Mouse (Mus musculus) MEL-GATA-1-ER (cell line): Measurements from ENCODE around the gene Gm45808.

Experiments
- DNase-seq: peaks from one replicate; pipeline ENCODE4 v3.0.0-alpha.2; 2012; ENCODE audit warnings: low read depth; ENCODE audit errors: extremely low read depth

The Gm45808 gene

DNA sequence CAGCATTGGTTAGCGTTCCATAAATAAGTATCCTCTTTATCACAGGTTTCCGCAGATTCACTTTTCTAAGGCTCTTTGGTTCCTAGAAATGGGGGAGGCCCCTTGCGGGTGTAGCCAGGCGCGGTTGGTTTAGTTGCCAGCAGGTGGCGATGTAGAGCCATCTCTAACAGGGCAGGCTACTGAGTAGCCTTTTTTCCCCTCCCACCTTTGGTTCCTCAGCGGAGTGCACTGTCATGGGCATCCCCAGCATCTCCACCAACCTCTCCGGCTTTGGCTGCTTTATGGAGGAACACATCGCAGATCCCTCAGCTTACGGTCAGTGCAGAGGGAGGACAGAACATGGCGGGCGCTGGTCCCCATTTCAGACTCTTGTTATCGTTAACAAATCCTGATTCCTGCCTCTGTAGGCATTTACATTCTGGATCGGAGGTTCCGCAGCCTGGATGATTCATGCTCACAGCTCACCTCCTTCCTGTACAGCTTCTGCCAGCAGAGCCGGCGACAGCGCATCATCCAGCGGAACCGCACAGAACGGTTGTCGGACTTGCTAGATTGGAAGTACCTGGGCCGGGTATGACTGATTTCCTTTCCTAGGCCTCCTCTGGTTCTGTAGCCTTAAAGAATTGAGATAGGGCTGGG is 35.1 kb downstream of the Gm45808 start:
- DNase-seq: peak; percentile 60

DNA sequence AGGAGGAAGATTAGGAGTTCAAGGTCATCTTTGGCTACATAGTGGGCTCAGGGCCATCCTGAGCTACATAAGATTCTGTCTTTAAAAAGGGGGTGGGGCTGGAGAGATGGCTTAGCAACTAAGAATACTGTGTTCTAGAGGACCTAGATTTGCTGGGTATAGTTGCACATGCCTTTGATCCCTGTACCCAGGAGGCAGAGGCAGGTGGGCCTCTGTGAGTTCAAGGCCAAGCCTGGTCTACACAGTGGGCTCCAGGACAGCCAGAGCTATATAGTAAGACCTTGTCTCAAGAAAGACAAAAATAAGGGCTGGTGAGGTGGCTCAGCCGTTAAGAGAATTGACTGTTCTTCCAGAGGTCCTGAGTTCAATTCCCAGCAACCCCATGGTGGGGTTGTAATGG is 36.6 kb downstream of the Gm45808 start:
- no peak for DNase-seq

DNA sequence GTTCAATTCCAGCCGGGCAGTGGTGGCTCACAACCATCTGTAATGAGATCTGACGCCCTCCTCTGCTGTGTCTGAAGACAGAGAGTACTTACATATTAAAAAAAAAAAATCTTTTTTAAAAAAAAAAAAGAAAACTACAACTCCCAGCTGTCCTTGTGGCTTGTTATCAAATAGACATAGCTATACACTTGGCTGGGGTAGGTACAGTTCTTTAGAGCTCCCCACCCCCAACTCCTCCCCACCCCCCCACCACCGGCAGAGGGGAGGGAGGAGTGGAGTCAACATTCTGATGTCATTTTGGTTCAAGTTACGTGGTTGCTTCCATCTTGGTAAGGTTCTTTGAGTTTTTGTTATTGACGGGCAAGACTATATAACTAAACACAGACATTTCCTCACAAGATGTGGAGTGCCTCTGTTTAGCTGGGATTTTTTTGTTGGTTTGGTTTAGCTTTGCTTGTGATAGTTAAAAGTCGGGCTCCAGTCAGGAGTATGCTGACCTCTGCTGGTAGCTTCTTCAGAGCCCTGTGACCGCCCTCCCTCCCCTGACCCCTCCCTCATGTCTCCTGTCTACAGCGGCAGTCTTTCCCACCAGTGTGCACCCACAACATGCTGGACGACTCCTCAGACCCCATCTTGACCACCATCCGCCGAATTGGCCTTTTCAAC is 39.2 kb downstream of the Gm45808 start:
- DNase-seq: no peak

DNA sequence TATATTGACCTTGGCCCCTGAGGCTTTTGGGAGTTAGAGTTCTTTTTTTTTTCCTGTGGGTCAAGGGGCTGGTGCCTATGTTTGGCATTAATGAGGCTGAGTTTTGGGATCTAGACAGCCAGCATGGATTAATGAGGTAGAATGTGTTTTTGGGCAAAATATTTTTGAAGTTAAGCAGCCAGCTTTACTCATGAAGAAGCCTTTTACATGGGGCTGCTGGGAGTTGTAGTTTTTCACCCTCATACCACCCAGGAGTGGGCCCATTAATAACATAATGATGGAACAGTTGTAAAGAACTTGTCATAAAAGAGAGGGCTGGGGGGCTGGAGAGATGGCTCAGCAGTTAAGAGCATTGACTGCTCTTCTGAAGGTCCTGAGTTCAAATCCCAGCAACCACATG is 40.0 kb downstream of the Gm45808 start:
- no peak for DNase-seq

DNA sequence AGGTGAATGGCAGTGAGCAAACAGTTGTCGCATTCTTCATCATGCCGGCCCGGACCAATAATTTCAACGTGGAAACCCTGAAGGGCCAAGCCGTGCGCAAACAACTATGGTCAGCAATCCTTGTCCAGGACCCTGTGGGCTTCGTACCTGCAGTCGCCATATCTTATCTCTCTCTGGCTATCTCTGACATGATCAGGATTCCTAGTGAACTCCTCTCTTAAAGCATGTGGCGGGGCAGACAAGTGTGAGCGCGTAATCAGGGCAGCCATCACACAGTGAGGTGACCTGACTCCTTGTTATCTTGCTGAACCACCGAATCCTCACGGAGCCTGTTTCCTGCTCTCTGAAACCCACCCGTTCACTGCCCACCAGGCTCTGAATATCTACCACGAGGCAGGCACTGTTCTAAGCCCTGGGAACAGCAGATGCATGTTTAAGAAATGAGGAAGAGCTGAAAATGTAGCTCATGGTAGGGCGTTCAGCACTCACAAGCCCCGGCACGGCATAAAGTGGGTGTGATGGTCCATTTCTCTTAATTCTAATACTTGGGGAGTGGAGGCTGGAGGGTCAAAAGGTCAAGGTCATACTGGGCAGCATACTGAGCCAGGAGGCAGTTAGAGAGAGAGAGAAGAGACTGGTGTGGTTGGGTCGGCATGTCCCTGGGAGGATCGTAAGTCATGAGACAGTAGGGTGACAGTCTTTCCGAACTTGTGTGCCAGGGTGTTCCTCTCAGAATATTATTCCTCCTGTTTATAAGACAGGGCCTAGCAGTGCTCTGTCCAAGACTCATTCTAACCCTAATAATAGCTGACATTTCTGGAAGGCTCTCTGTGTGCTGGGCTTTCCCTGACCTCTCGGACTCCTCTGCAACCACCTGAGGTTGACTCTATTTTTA is 42.8 kb downstream of the Gm45808 start:
- no peak for DNase-seq

DNA sequence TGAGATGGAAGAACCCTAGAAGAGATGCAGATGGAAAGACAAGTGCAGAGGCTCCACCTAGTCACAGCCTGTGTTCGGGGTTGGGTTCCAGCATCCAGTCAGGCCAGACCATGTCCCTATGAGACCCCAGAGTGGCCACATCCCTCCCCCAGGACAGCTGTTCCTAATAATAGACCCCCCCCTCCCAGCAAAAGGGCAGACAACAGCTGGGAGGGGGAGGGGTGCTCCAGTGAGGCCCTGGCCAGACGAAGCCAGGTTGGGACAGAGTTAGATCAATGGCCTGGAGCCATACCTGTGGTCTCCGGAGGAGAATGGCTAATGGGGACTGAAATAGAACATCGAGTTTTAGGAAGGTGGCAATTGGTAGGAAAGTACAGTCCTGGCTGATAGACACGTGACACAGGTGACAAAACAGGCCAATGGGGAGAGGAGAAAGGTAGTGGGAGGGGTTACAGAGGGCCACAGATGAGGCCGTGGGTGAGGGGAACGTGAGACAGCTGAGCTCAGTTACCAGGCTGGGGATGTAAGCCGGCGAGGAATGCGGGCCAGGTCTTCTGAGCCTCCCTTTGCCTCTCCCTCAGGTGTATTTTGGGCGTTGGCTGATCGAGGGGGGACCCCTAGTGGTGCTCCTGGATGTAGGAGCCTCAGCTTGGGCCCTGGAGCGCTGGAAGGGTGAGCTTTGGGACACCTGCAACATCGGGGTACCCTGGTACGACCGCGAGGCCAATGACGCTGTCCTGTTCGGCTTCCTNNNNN is 48.9 kb downstream of the Gm45808 start, which contains the start of gene Ruvbl2:
TSS of gene Ruvbl2 (minus strand) at position 576 of the 756 bp plus-strand sequence.
- no peak for DNase-seq

DNA sequence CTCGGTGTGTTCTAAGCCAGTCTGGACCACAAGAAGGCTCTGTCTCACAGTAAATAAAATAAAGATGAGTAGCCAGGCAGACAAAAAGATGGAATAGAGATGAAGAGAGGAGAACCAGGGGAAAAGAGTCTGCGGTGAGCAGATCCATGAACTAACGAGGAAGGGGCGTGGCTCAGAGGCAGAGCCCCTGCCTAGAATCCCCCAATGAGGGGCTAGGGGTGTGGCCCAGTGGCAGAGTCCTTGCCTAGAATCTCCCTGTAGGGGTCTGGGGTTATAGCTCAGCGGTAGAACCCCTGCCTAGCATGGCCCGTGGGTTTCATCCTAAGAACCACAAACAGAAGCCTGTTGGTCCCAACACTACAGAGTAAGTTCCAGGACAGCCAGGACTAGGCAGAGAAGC is 49.6 kb downstream of the Gm45808 start:
- DNase-seq: no peak

DNA sequence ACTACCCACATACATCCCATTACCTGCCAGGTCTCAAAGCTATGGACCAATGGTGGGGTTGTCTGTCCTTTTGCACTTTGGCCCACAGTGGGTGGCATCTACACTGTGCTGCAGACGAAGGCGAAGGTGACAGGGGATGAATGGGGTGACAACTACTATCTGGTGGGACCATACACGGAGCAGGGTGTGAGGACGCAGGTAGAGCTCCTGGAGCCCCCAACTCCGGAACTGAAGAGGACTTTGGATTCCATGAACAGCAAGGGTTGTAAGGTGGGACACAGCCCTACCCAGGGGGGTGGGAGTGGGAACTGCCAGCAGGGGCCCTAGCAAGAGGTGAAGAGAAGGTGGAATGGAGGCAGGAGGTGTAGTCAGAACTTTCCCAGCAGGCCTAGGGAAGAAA is 50.2 kb downstream of the Gm45808 start:
- DNase-seq: no peak

DNA sequence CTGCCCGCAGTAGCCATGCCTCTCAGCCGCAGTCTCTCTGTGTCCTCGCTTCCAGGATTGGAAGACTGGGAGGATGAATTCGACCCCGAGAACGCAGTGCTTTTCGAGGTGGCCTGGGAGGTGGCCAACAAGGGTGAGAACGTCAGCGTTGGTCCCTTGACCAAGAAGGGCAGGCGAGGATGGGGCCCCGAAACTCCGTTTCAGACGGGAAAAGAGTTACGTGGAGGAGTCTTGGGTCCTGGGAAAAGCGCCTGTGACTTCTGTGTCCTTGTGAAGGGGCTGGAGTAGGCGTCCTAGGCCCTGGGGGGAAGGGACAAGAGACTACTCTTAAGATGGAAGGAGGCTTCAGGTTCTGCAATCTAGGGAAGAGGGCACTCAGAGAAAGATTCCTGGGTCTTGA is 51.6 kb downstream of the Gm45808 start:
- DNase-seq: no peak

DNA sequence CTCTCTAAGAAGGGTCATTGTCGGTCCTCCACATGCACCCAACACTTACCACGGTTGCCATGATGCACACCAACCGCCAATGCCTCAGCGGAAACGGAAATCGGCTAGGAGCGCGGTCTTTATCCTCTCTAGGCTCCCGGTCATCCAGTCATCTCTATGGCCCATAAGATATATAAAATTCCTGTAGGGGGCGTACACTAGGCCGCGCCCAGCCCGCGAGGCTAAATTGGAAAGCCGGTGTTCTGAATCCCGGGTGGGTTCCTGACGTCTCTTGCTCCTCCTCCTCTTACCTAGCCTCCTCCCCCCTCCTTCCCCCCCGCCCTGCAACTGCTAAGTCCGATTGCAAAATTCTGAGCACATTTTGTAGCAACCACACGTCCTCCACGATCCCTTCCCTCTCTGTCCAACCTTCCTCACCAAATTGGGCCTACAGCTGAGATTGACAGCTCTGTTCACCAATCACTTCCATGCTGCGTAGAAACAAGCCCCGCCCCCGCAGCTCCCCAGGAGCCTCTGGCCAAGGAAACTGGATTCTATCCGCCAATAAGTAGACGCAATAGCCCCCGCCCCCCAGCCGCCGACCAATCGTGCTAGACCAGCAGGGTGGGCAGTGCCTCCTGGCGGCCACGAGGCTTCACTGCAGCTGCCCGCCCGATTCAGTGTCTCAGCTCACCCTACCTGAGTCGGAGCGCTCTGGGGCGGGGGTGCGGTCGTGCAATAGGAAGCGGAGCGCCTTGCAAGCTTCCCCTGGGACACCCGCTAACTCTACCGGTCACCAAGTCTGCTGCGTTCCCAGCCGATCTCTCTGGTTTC is 52.2 kb downstream of the Gm45808 start, which contains the start of gene Gys1:
TSS of gene Gys1 (plus strand) at position 642 of the 813 bp plus-strand sequence.
- DNase-seq: peak; percentile 99

DNA sequence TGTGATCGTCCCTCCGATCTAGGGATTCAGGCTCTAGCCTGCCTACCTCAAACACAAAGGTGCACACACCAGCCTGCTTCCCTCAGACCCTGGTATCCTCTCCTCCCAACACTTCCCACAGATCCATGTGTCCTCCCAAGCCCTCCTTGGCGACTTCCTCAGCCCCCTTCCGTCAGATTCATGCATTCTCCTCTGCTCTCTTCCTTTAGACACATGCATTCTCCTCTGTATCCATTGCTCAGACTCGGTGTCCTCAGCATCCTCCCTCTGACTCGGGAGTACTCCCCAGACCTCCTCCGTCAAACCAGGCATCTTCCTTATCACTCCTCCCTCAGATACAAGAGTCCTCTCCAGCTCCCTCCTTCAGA is 52.8 kb downstream of the Gm45808 start:
- DNase-seq: no peak

DNA sequence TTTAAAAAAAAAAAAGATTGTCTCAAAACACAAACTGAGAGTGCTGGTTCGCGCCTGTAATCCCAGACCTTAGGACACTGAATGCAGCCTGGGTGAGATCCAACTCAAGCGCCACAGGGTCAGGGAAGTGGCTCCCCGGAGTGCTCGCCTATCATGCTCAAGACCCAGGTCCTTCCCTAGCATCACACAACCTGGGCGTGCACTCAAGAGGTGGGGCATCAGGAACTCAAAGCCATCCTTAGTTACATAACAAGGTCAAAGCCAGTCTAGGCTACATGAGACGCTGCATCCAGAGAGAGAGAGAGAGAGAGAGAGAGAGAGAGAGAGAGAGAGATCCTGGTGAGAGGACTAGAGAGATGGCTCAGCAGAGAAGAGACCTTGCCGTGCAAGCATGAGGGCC is 60.1 kb downstream of the Gm45808 start:
- DNase-seq: no peak

DNA sequence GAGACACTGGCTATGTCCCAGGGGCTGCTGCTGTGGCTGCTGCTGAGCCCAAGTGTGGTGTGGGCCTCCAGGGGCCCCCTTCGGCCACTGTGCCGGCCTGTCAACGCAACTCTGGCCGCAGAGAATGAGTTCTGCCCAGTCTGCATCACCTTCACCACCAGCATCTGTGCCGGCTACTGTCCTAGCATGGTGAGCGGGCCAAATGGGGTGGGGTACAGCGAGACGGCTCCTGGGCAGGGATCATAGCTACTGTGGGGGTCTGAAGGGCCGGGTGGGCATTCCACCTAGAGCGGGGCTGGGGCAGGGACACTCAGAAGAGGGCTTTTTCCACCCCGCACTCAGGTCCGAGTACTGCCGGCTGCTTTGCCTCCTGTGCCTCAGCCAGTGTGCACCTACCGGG is 65.4 kb downstream of the Gm45808 start:
- DNase-seq: no peak

DNA sequence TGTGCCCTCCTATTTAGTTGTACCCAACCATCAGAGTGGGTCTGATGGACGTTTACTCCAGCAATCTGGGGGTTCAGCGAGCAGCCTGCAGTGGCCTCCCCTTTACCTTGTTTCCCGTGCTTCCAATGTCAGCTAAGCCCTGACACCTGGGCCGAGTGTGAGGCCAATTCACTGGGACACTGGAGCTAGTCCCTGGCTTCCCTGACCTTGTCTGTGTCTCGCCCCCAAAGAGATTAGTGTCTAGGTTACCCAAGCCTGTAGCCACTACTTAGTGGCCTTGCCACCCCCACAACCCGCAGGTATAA is 66.0 kb downstream of the Gm45808 start, which contains the start of gene Lhb:
TSS of gene Lhb (plus strand) at position 206 of the 305 bp plus-strand sequence.
- no peak for DNase-seq

DNA sequence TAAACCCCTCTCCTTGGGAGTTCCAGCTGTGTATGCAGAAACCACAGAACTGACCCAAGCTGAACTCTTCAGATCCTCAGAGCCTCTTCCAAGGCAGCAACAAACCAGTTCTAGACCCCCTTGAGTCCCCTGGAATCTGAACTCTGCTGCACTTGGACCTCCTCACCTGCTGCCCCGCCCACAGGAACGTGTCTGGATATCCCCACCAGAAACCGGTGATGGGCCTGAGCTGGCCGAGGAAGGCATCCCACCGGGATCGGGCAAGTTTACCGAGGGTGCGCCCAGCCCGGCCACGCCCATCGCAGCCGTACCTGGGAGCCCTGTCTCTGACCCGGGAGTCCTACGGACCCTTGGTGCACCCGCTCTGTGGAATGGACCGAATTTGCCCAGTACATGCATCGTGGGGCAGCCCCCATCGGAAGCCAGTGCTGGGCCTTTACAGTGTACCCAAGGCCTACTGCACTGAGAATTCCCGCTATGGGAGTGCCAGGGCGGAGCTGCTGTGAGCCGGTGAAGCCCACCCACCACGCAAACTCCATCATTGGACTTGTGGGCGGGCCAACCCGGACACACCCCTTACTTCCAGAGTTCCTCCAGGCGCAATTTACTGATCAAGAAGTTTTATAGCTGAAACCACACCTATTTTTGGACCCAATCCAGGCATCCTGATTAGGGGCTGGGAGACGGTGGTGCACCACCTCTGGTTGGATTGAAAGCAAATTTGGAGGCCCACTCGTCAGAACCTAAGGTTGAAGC is 66.6 kb downstream of the Gm45808 start:
- no peak for DNase-seq

DNA sequence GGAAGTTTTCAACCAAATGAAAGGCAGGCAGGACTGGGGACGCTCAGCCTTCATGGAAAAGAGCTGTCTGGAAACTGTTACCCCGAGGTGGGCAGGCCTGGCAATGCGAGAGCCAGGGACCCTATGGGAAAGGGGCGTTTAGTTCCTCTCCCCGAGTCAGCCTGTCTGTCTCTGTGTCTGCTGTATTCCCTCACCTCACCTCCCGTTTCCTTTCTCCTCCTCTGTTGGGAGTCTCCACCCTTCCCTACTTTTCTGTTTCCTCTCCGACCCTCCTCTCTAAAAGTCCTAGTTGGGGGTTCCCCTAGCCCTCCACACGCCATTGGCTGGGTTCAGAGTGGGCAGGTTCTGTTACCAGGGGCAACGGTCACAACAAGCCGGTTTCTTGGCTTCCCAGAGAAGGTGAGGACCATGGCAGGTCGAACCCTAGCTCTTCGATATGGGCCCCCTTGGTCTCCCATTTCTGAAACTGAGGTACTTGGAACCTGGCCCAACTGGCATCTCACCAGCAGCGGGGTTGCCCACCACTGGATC is 68.6 kb downstream of the Gm45808 start:
- no peak for DNase-seq
